Mouse (Mus musculus) liver, embryonic 14.5 days (tissue): Measurements from ENCODE around the gene Ankrd55. TPM values are rescaled to one million over a fixed set of nuclear protein-coding genes. Genes with fewer than 3 reads are reported as not detected.
A peak's percentile ranks its signal among the peaks of the same experiment; 100 is the strongest.

Source experiments
- ATAC-seq: fragments of 200-750 bp; cut with Nextera tagmentation; 2 replicates; pipeline ENCODE4 v1.8.0; 2017; ENCODE audit warnings: moderate number of reproducible peaks, mild to moderate bottlenecking, moderate library complexity; ENCODE audit not compliant: insufficient read depth
- DNase-seq, 3 experiments: peaks; one replicate each; pipeline ENCODE4 v3.0.0-alpha.2; 2012 to 2013; ENCODE audit warnings: low read depth in 3 of 3, low spot score in 3 of 3
- H3K27ac ChIP-seq: fragments of 300-500 bp; sonication (generic); 2 replicates; pipeline ENCODE4 v1.5.1; 2014; ENCODE audit warnings: moderate library complexity, mild to moderate bottlenecking, control low read depth, inconsistent platforms
- H3K27me3 ChIP-seq: fragments of 300-500 bp; sonication (generic); 2 replicates; pipeline ENCODE4 v1.6.1; 2014; ENCODE audit warnings: mild to moderate bottlenecking, low read length, moderate library complexity; ENCODE audit not compliant: control insufficient read depth, insufficient read depth
- H3K36me3 ChIP-seq: fragments of 300-500 bp; sonication (generic); replicated peaks from 2 replicates; pipeline ENCODE4 v1.6.1; 2014; ENCODE audit warnings: low read depth; ENCODE audit not compliant: control insufficient read depth, insufficient read depth
- H3K4me1 ChIP-seq, 2 experiments: fragments of 200-500 bp in 1 of 2; fragments of 300-500 bp in 1 of 2; sonication (generic) in 1 of 2; replicated peaks; 2 replicates each; pipeline ENCODE4 v1.6.1; 2012 to 2014; ENCODE audit warnings: antibody characterized with exemption in 1 of 2, inconsistent platforms in 1 of 2, low read length in 1 of 2; ENCODE audit not compliant: control insufficient read depth in 2 of 2, insufficient read depth in 2 of 2
- H3K4me2 ChIP-seq: fragments of 300-500 bp; sonication (generic); 2 replicates; pipeline ENCODE4 v1.6.1; 2014; ENCODE audit warnings: low read depth, mild to moderate bottlenecking, control low read depth, moderate library complexity
- H3K4me3 ChIP-seq, 2 experiments: fragments of 200-500 bp in 1 of 2; fragments of 300-500 bp in 1 of 2; sonication (generic) in 1 of 2; 2 replicates each; pipeline ENCODE4 v1.5.1; 2012 to 2014; ENCODE audit warnings: low read depth in 2 of 2, low read length in 2 of 2, mild to moderate bottlenecking in 2 of 2, control low read depth in 1 of 2, inconsistent platforms in 1 of 2, moderate library complexity in 1 of 2; ENCODE audit not compliant: insufficient read depth in 1 of 2
- H3K9ac ChIP-seq: fragments of 300-500 bp; sonication (generic); replicated peaks from 2 replicates; pipeline ENCODE4 v1.6.1; 2014; ENCODE audit warnings: mild to moderate bottlenecking, control low read depth, moderate library complexity
- H3K9me3 ChIP-seq: fragments of 300-500 bp; sonication (generic); 2 replicates; pipeline ENCODE4 v1.6.1; 2016; ENCODE audit warnings: low read length, mixed read lengths; ENCODE audit not compliant: control insufficient read depth
- CTCF ChIP-seq: IDR thresholded peaks from 2 replicates; pipeline ENCODE4 v1.5.1; 2016; ENCODE audit warnings: antibody characterized with exemption, low read depth, control low read depth
- EP300 ChIP-seq: IDR thresholded peaks from 2 replicates; pipeline ENCODE4 v1.6.1; 2016; ENCODE audit warnings: antibody characterized with exemption, low read depth
- WGBS: fragments of 180-500 bp; shearing (Covaris S2); extraction: QIAGEN DNeasy Blood & Tissue Kit; methylation state at CpG from one replicate; pipeline ENCODE4 v1.1.7; 2014; ENCODE audit not compliant: insufficient replicate concordance; 5-methylcytosine and 5-hydroxymethylcytosine counted together
- polyA plus RNA-seq, 2 experiments: library from polyadenylated mRNA; depleted of rRNA in 1 of 2; stranded (reverse) in 1 of 2; unstranded in 1 of 2; fragments of >200 nt; fragmentation: Nextera tagmentation in 1 of 2; extraction: Ambion mirVana in 1 of 2; gene quantifications; 2 replicates each; pipeline versions ENCODE4 v1.2.1 to v1.2.3; 2012 to 2014

Gene Ankrd55
- 0.06 and 0.10 TPM in 2 replicates for polyA plus RNA-seq (2012; rRNA removed)
- polyA plus RNA-seq (2014; fragmentation: Nextera tagmentation; extraction: Ambion mirVana), result 0.08 and 0.13 TPM in 2 replicates

GRCm38 (mm10) chr13:112288225-112289178 is at the start of gene Ankrd55:
Gene Ankrd55 (plus strand): TSS chr13:112288451.
- ATAC-seq (peak; percentile 58), DNase-seq (peak in 1 of 3 experiments; percentile 13)
- no peak for TF ChIP-seq CTCF
- no peak for TF ChIP-seq EP300
- Histone ChIP-seq H3K27me3 (no peaks in the 10 kb centered on the region), H3K9me3 (no peaks in the 10 kb centered on the region), H3K27ac (no peak within 1 kb of the TSS), H3K36me3 (no peaks in the 10 kb centered on the region), H3K9ac (no peak within 1 kb of the TSS), H3K4me1 (peaks cover 0 to 6% of the 10 kb centered on the region in 2 experiments; a peak in 2 of 4 replicates), H3K4me3 (no peak within 1 kb of the TSS), H3K4me2 (peak within 1 kb of the TSS; percentile 38)
- 31% methylated on average over 22 of the region's 22 CpGs for WGBS

DNA sequence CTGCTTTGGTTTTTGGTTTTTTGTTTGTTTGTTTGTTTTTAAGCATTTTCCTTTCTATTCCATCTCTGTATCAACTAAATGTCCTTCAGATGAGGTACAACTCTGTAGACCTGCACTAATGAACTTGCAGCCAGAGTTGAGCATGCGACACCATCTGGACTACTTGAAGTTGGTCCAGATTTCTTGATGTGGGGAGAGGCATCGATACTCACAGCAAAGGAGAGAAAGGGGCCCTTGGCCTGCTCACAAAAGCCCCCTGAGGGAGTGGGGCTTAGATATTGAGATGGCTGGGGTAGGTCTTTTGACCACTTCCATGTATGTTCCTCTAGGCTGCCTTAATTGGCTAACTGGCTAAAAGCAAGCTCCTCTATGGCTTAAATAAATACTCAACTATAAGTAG is 49.0 kb upstream of the Ankrd55 start:
- H3K4me2 ChIP-seq, result no peak overlapping the region

DNA sequence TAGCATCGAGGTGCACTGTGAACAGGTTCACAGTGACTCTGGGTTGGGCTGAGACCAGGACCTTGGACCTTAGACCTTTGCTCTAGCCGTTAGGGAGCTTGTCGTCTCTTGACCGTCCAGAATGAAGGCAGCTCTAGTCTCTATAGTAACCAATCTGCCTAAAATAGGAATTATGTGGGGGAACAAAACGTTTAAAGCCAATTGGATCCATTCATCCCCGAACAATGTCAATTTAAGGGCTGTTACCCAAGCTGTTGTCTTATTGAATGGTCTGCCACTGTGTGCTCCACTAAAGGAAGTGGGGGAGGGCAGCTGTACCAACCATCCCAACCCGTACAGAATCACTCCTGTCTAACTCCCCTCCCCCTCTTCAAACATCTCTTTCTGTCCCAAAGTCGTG is 46.8 kb upstream of the Ankrd55 start:
- H3K4me1 ChIP-seq, result no peaks in the 10 kb centered on the region; a peak in 1 of 4 replicates
- no peak for TF ChIP-seq EP300
- no peak for TF ChIP-seq CTCF
- H3K27ac ChIP-seq, result no peak overlapping the region
- 41% methylated on average over 8 of the region's 8 CpGs for WGBS
- H3K9me3 ChIP-seq, result no peaks in the 10 kb centered on the region
- ATAC-seq, result no peak
- DNase-seq, result no peak
- no peaks in the 10 kb centered on the region for H3K27me3 ChIP-seq
- no peak overlapping the region for H3K4me3 ChIP-seq
- no peaks in the 10 kb centered on the region for H3K36me3 ChIP-seq
- H3K4me2 ChIP-seq, result peak overlapping the region; percentile 4; the same call in 1 of the 2 replicates
- H3K9ac ChIP-seq, result no peak overlapping the region

More for the DNA sequence above, 49.0 kb upstream of the Ankrd55 start:
- H3K4me3 ChIP-seq, result no peak overlapping the region
- WGBS, result 80% methylated on average over 2 of the region's 2 CpGs
- no peaks in the 10 kb centered on the region; a peak in 1 of 4 replicates for H3K4me1 ChIP-seq
- DNase-seq, result no peak
- H3K9ac ChIP-seq, result no peak overlapping the region
- no peaks in the 10 kb centered on the region for H3K36me3 ChIP-seq
- no peaks in the 10 kb centered on the region for H3K27me3 ChIP-seq
- TF ChIP-seq EP300 (no peak), CTCF (no peak)
- no peak overlapping the region for H3K27ac ChIP-seq
- H3K9me3 ChIP-seq, result no peaks in the 10 kb centered on the region
- ATAC-seq, result no peak

GRCm38 (mm10) chr13:112245131-112245530 is 43.1 kb upstream of the Ankrd55 start:
- no peaks in the 10 kb centered on the region; the same call in none of the 2 replicates for H3K9me3 ChIP-seq
- no peaks in the 10 kb centered on the region; a peak in 1 of 4 replicates for H3K4me1 ChIP-seq
- no peak overlapping the region for H3K4me3 ChIP-seq
- H3K36me3 ChIP-seq, result no peaks in the 10 kb centered on the region
- TF ChIP-seq CTCF (no peak), EP300 (no peak)
- no peak overlapping the region for H3K27ac ChIP-seq
- DNase-seq, result no peak
- WGBS, result 62% methylated on average over 5 of the region's 5 CpGs
- H3K4me2 ChIP-seq, result no peak overlapping the region
- no peak overlapping the region for H3K9ac ChIP-seq
- H3K27me3 ChIP-seq, result no peaks in the 10 kb centered on the region
- ATAC-seq, result no peak

DNA sequence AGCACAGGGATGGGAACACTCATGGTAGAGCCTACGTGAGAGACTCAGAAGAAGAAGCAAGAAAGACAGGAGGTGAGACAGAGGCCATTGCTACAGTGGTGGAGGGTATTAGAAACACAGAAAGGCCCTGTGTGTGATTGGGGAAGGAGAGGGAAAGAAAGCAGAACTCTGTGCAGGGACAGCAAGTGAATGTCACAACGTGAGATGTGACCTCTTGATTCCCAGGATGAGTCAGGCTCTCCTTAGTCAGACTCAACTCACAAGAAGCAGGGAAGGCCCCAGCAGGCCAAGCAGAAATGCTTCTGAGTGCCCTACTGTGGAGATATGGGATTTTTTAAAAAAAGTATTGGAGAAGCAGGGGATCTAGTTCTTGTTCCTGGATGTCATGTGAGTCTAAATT is 36.8 kb upstream of the Ankrd55 start:
- Histone ChIP-seq H3K36me3 (no peaks in the 10 kb centered on the region), H3K4me1 (no peaks in the 10 kb centered on the region), H3K9me3 (no peaks in the 10 kb centered on the region; the same call in none of the 2 replicates), H3K9ac (no peak overlapping the region), H3K4me2 (no peak overlapping the region), H3K27ac (no peak overlapping the region), H3K27me3 (no peaks in the 10 kb centered on the region), H3K4me3 (no peak overlapping the region)
- DNase-seq, result no peak
- TF ChIP-seq CTCF, result no peak
- TF ChIP-seq EP300, result no peak
- no peak for ATAC-seq
- 38% methylated on average over 2 of the region's 2 CpGs for WGBS
